Mouse (Mus musculus) myocyte (in vitro differentiated cells): ENCODE results near the gene Gpx1.

Source experiments
- CEBPB ChIP-seq: IDR thresholded peaks from 2 replicates; pipeline ENCODE4 v1.6.1; 2011; ENCODE audit warnings: mild to moderate bottlenecking, moderate library complexity; ENCODE audit not compliant: poor library complexity, insufficient read depth, severe bottlenecking
- MAX ChIP-seq: IDR thresholded peaks from one replicate; pipeline ENCODE4 v1.6.1; 2011; ENCODE audit warnings: low read depth, mild to moderate bottlenecking, control low read depth
- MYOD1 ChIP-seq, 3 experiments: IDR thresholded peaks; one replicate each; pipeline ENCODE4 v1.6.1; 2011; ENCODE audit warnings: control low read depth in 2 of 3, low read depth in 2 of 3, mild to moderate bottlenecking in 2 of 3, moderate library complexity in 1 of 3; ENCODE audit not compliant: insufficient read length in 2 of 3, control insufficient read depth in 1 of 3
- MYOG ChIP-seq, 3 experiments: IDR thresholded peaks; one replicate each; pipeline ENCODE4 v1.6.1; 2011; ENCODE audit warnings: control low read depth in 2 of 3, low read depth in 2 of 3, mild to moderate bottlenecking in 2 of 3; ENCODE audit not compliant: insufficient read length in 2 of 3, control insufficient read depth in 1 of 3, insufficient read depth in 1 of 3
- POLR2A ChIP-seq: IDR thresholded peaks from one replicate; pipeline ENCODE4 v1.6.1; 2011; ENCODE audit warnings: low read depth, mild to moderate bottlenecking, control low read depth, moderate library complexity; ENCODE audit not compliant: insufficient read length
- POLR2AphosphoS2 ChIP-seq: IDR thresholded peaks from one replicate; pipeline ENCODE4 v1.6.1; 2011; ENCODE audit warnings: low read depth, control low read depth; ENCODE audit not compliant: insufficient read length
- TCF12 ChIP-seq: IDR thresholded peaks from one replicate; pipeline ENCODE4 v1.6.1; 2011; ENCODE audit warnings: mild to moderate bottlenecking, control low read depth; ENCODE audit not compliant: poor library complexity, insufficient read depth, severe bottlenecking
- USF1 ChIP-seq: IDR thresholded peaks from one replicate; pipeline ENCODE4 v1.6.1; 2011; ENCODE audit warnings: low read depth, mild to moderate bottlenecking, control low read depth, moderate library complexity

GRCm38 (mm10) chr9:108305629-108306520, 32.8 kb upstream of the Gpx1 start, which contains the start of the genes Rhoa and Tcta:
- peak; percentile 87 for TF ChIP-seq POLR2A
- peak; percentile 93 for TF ChIP-seq CEBPB
- TF ChIP-seq POLR2AphosphoS2, result peak; percentile 96
- TF ChIP-seq MAX, result no peak
- no peak for TF ChIP-seq TCF12
- TF ChIP-seq USF1, result no peak
- no peak for TF ChIP-seq MYOD1 (IDR thresholded peaks at IDR 0.05; ENCODE audit: control insufficient read depth in 1 of 3, insufficient read length in 2 of 3, low read depth in 2 of 3)
- no peak for TF ChIP-seq MYOG (IDR thresholded peaks at IDR 0.05; ENCODE audit: control insufficient read depth in 1 of 3, insufficient read depth in 1 of 3, insufficient read length in 2 of 3, low read depth in 2 of 3)
